24 mouse cellular contexts compared by ENCODE assay signal in genomic region chr3:70004379-70004778, GRCm38 (mm10). TPM values are rescaled to one million over a fixed set of nuclear protein-coding genes. Genes with fewer than 3 reads are reported as not detected.
A peak's percentile ranks its signal among the peaks of the same experiment; 100 is the strongest.
DNase-seq lines count a peak whose midpoint lies in the region; ATAC-seq lines count a peak whose summit lies in the region.
"Had no signal": no experiment of that assay in that cellular context is flagged by ENCODE, and none has a peak within 500 bp of the region (broad histone marks: within the 10 kb centered on the region; RNA-seq: fewer than 3 reads in every experiment).

No protein-coding gene starts in this region.

- WGBS in hindbrain, embryonic 12.5 days = 78% methylated on average over 8 of the region's 8 CpGs
- WGBS in hindbrain, embryonic 13.5 days = 79% methylated on average over 8 of the region's 8 CpGs
- WGBS in limb, embryonic 11.5 days = 80% methylated on average over 8 of the region's 8 CpGs
- 84% methylated on average over 8 of the region's 8 CpGs for WGBS in limb, embryonic 10.5 days
- WGBS in embryonic facial prominence, embryonic 12.5 days = 73% methylated on average over 8 of the region's 8 CpGs
- 78% methylated on average over 8 of the region's 8 CpGs for WGBS in limb, embryonic 12.5 days

- DNase-seq in limb, embryonic 11.5 days (ENCODE audit: low spot score) = no peak
- no peak for DNase-seq in limb, embryonic 10.5 days (ENCODE audit: low spot score)
- no peak for DNase-seq in adrenal gland, postnatal 10 days
- DNase-seq: B cell, adult 2 months; cerebellum, adult 8-10 months; gastrocnemius, postnatal 36 days; kidney, postnatal 14 days; thymus, adult 18-20 months had no signal

- no peaks in the 10 kb centered on the region for H3K4me1 ChIP-seq in hindbrain, embryonic 12.5 days
- 0 out of 2 replicates have a peak, but pooled peaks cover 8% of the 10 kb centered on the region for H3K4me1 ChIP-seq in hindbrain, embryonic 13.5 days (replicated peaks)
- no peaks in the 10 kb centered on the region for H3K4me1 ChIP-seq in limb, embryonic 11.5 days (ENCODE audit: control insufficient read depth, insufficient read depth, low read length)
- peaks cover 4% of the 10 kb centered on the region; the same call in 1 of the 2 replicates for H3K4me1 ChIP-seq in limb, embryonic 10.5 days
- H3K4me1 ChIP-seq in embryonic facial prominence, embryonic 12.5 days = no peaks in the 10 kb centered on the region; the same call in 1 of the 2 replicates
- peaks cover 8% of the 10 kb centered on the region for H3K4me1 ChIP-seq in limb, embryonic 12.5 days (replicated peaks)
- H3K4me1 ChIP-seq: heart, embryonic 15.5 days; midbrain, embryonic 13.5 days had no signal

- no peaks in the 10 kb centered on the region for H3K27me3 ChIP-seq in hindbrain, embryonic 12.5 days
- H3K27me3 ChIP-seq in hindbrain, embryonic 13.5 days = no peaks in the 10 kb centered on the region
- no peaks in the 10 kb centered on the region for H3K27me3 ChIP-seq in limb, embryonic 11.5 days (ENCODE audit: control insufficient read depth, insufficient read depth, low read length)
- H3K27me3 ChIP-seq in limb, embryonic 10.5 days (ENCODE audit: low read depth, poor library complexity, severe bottlenecking) = no peaks in the 10 kb centered on the region
- H3K27me3 ChIP-seq in embryonic facial prominence, embryonic 12.5 days = no peaks in the 10 kb centered on the region
- no peaks in the 10 kb centered on the region for H3K27me3 ChIP-seq in limb, embryonic 12.5 days
- H3K27me3 ChIP-seq: embryonic facial prominence, embryonic 13.5 days; heart, embryonic 15.5 days; midbrain, embryonic 13.5 days; neural tube, embryonic 15.5 days had no signal

- H3K36me3 ChIP-seq in hindbrain, embryonic 12.5 days = no peaks in the 10 kb centered on the region
- H3K36me3 ChIP-seq in hindbrain, embryonic 13.5 days = no peaks in the 10 kb centered on the region
- no peaks in the 10 kb centered on the region for H3K36me3 ChIP-seq in limb, embryonic 11.5 days (ENCODE audit: control insufficient read depth, insufficient read depth, low read length)
- no peaks in the 10 kb centered on the region for H3K36me3 ChIP-seq in limb, embryonic 10.5 days
- no peaks in the 10 kb centered on the region for H3K36me3 ChIP-seq in embryonic facial prominence, embryonic 12.5 days
- H3K36me3 ChIP-seq in limb, embryonic 12.5 days = no peaks in the 10 kb centered on the region
- H3K36me3 ChIP-seq: embryonic facial prominence, embryonic 13.5 days; heart, embryonic 15.5 days; midbrain, embryonic 13.5 days; neural tube, embryonic 15.5 days had no signal

- H3K9ac ChIP-seq in hindbrain, embryonic 12.5 days = no peak overlapping the region
- no peak overlapping the region for H3K9ac ChIP-seq in hindbrain, embryonic 13.5 days
- no peak overlapping the region for H3K9ac ChIP-seq in limb, embryonic 11.5 days (ENCODE audit: low read length)
- H3K9ac ChIP-seq in embryonic facial prominence, embryonic 12.5 days = no peak overlapping the region
- H3K9ac ChIP-seq in limb, embryonic 12.5 days (replicated peaks) = no peak overlapping the region
- H3K9ac ChIP-seq: embryonic facial prominence, embryonic 13.5 days; heart, embryonic 15.5 days; liver, embryonic 14.5 days; midbrain, embryonic 13.5 days; neural tube, embryonic 15.5 days had no signal

- no peak overlapping the region for H3K4me2 ChIP-seq in hindbrain, embryonic 12.5 days (replicated peaks)
- H3K4me2 ChIP-seq in hindbrain, embryonic 13.5 days = no peak overlapping the region
- no peak overlapping the region for H3K4me2 ChIP-seq in limb, embryonic 11.5 days (ENCODE audit: low read depth, severe bottlenecking)
- H3K4me2 ChIP-seq in embryonic facial prominence, embryonic 12.5 days (replicated peaks) = no peak overlapping the region
- no peak overlapping the region for H3K4me2 ChIP-seq in limb, embryonic 12.5 days
- H3K4me2 ChIP-seq: embryonic facial prominence, embryonic 13.5 days; heart, embryonic 15.5 days; midbrain, embryonic 13.5 days; neural tube, embryonic 15.5 days had no signal

- no peaks in the 10 kb centered on the region for H3K9me3 ChIP-seq in hindbrain, embryonic 12.5 days (replicated peaks)
- H3K9me3 ChIP-seq in hindbrain, embryonic 13.5 days = no peaks in the 10 kb centered on the region
- no peaks in the 10 kb centered on the region for H3K9me3 ChIP-seq in limb, embryonic 11.5 days (ENCODE audit: control insufficient read depth, low read length)
- no peaks in the 10 kb centered on the region for H3K9me3 ChIP-seq in limb, embryonic 10.5 days (replicated peaks)
- no peaks in the 10 kb centered on the region for H3K9me3 ChIP-seq in embryonic facial prominence, embryonic 12.5 days
- H3K9me3 ChIP-seq in limb, embryonic 12.5 days = no peaks in the 10 kb centered on the region
- H3K9me3 ChIP-seq: embryonic facial prominence, embryonic 13.5 days; heart, embryonic 15.5 days; midbrain, embryonic 13.5 days; neural tube, embryonic 15.5 days had no signal

- no peak overlapping the region for H3K4me3 ChIP-seq in hindbrain, embryonic 12.5 days
- H3K4me3 ChIP-seq in hindbrain, embryonic 13.5 days = no peak overlapping the region
- no peak overlapping the region for H3K4me3 ChIP-seq in limb, embryonic 11.5 days (ENCODE audit: low read depth, low read length)
- no peak overlapping the region for H3K4me3 ChIP-seq in limb, embryonic 10.5 days
- H3K4me3 ChIP-seq in embryonic facial prominence, embryonic 12.5 days = no peak overlapping the region
- no peak overlapping the region for H3K4me3 ChIP-seq in limb, embryonic 12.5 days (replicated peaks)
- H3K4me3 ChIP-seq: embryonic facial prominence, embryonic 13.5 days; heart, embryonic 15.5 days; midbrain, embryonic 13.5 days; neural tube, embryonic 15.5 days had no signal

- peak; percentile 32; the same call in 1 of the 2 replicates for ATAC-seq in hindbrain, embryonic 12.5 days (ENCODE audit: low FRiP score)
- ATAC-seq in hindbrain, embryonic 13.5 days (ENCODE audit: low FRiP score) = no peak
- ATAC-seq in limb, embryonic 11.5 days (ENCODE audit: insufficient number of reproducible peaks, low FRiP score, low TSS enrichment, low read depth) = 0 out of 2 replicates have a peak, but pooled peaks have one; percentile 26
- ATAC-seq in embryonic facial prominence, embryonic 12.5 days (ENCODE audit: insufficient number of reproducible peaks, insufficient read depth, low FRiP score, low TSS enrichment) = 0 out of 2 replicates have a peak, but pooled peaks have one; percentile 47
- peak; percentile 59; the same call in 1 of the 2 replicates for ATAC-seq in limb, embryonic 12.5 days (ENCODE audit: insufficient number of reproducible peaks, insufficient read depth, low FRiP score, low TSS enrichment, low read depth)
- ATAC-seq: inflammation-experienced regulatory T-cells, adult 6 months had no signal

- H3K27ac ChIP-seq in hindbrain, embryonic 12.5 days = no peak overlapping the region
- H3K27ac ChIP-seq in hindbrain, embryonic 13.5 days = no peak overlapping the region
- no peak overlapping the region for H3K27ac ChIP-seq in limb, embryonic 11.5 days (replicated peaks; ENCODE audit: low read depth, low read length)
- H3K27ac ChIP-seq in limb, embryonic 10.5 days = no peak overlapping the region
- H3K27ac ChIP-seq in embryonic facial prominence, embryonic 12.5 days = no peak overlapping the region
- H3K27ac ChIP-seq in limb, embryonic 12.5 days = no peak overlapping the region
- H3K27ac ChIP-seq: embryonic facial prominence, embryonic 13.5 days; heart, embryonic 15.5 days; liver, embryonic 14.5 days; midbrain, embryonic 13.5 days; neural tube, embryonic 15.5 days had no signal

RNA-seq across cellular contexts. Expression of gene Otol1, which starts 3.0 kb away (rescaled TPM):
- polyA plus RNA-seq in hindbrain, embryonic 12.5 days (2016; fragmentation: Nextera tagmentation; extraction: Ambion mirVana) = 0.89 and 4.0 TPM in 2 replicates
- 0.10 and 0.58 TPM in 2 replicates for polyA plus RNA-seq in hindbrain, embryonic 13.5 days (2015; fragmentation: Nextera tagmentation; extraction: Ambion mirVana)
- not detected in 2 replicates for polyA plus RNA-seq in limb, embryonic 11.5 days (2014; fragmentation: Nextera tagmentation; extraction: Ambion mirVana)
- not detected in 2 replicates for polyA plus RNA-seq in limb, embryonic 10.5 days (2016; fragmentation: Nextera tagmentation; extraction: Ambion mirVana)
- 0.36 and 0.74 TPM in 2 replicates for polyA plus RNA-seq in embryonic facial prominence, embryonic 12.5 days (2016; fragmentation: Nextera tagmentation; extraction: Ambion mirVana)
- polyA plus RNA-seq in limb, embryonic 12.5 days (2016; fragmentation: Nextera tagmentation; extraction: Ambion mirVana) = not detected in 2 replicates
- total RNA-seq in adrenal gland, postnatal 10 days (2021) = not detected
- total RNA-seq: adrenal gland, postnatal 4 days; common myeloid progenitor, adult 5-6 weeks; gastrocnemius, postnatal 36 days; heart, adult 8-10 months; hematopoietic stem cell, adult 5-6 weeks; left cerebral cortex, adult 18-20 months had no signal
- polyA plus RNA-seq: embryonic facial prominence, embryonic 13.5 days; heart, embryonic 15.5 days; inflammation-experienced regulatory T-cells, adult 6 months; liver, embryonic 14.5 days; lung, embryonic 16.5 days; midbrain, embryonic 13.5 days; neural tube, embryonic 15.5 days had no signal
